Mouse (Mus musculus) ES-E14 (cell line): ENCODE measurements around the gene Cfap46.

Source experiments
- MAFK ChIP-seq: IDR thresholded peaks from 2 replicates; pipeline ENCODE4 v1.6.1; 2014; ENCODE audit warnings: mild to moderate bottlenecking, low read depth, low read length, inconsistent platforms; ENCODE audit not compliant: insufficient read depth
- ZC3H11A ChIP-seq: IDR thresholded peaks from 2 replicates; pipeline ENCODE4 v1.6.1; 2012; ENCODE audit warnings: low read depth, mild to moderate bottlenecking, inconsistent platforms, low read length, borderline replicate concordance
- ZNF384 ChIP-seq: IDR thresholded peaks from 2 replicates; pipeline ENCODE4 v1.6.1; 2012; ENCODE audit warnings: low read depth, low read length, inconsistent platforms

DNA sequence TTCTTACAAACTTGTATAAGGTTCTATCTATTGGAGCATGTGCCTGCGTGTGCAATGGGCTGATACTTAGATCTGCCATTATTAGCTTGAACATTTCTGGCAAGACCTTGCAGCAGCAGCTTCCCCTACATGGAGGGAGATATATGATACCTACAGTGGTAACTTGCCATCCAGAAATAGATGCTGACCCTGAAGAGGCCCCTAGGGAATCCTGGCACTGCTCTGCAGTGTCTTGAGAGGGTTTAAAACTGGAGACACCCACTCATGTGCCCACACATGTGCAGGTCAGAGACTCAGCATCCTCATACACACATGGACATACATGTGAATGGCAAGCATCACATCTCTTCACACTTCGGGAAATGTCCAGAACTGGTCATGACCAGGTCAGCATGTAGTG, 119.5 kb downstream of the Cfap46 start:
- TF ChIP-seq MAFK = no peak
- TF ChIP-seq ZC3H11A = no peak
- no peak for TF ChIP-seq ZNF384
